Mouse (Mus musculus): ENCODE results near the gene Cdk2ap1. TPM values are rescaled to one million over a fixed set of nuclear protein-coding genes. Genes with fewer than 3 reads are reported as not detected.
"Not testable (repeated sequence)": the region's sequence is repeated elsewhere in the genome, so short reads cannot be mapped to it uniquely, and the experiment has no call there.

Gene Cdk2ap1
- total RNA-seq, 2 experiments from 2014 or later = 70.8 to 80.5 TPM

- ATAC-seq (replicated peaks; ENCODE audit: low FRiP score, poor library complexity, severe bottlenecking) = 0 out of 2 replicates have a peak, but pooled peaks have one; percentile 30
Observed at GRCm38 (mm10) chr5:124352141-124352920, 10.6 kb downstream of the Cdk2ap1 start.

GRCm38 (mm10) chr5:124351604-124352003 lies 11.3 kb downstream of the Cdk2ap1 start:
- no peak for ATAC-seq (replicated peaks; ENCODE audit: low FRiP score, poor library complexity, severe bottlenecking)

GRCm38 (mm10) chr5:124351111-124351560 lies 11.7 kb downstream of the Cdk2ap1 start:
- no peak for ATAC-seq (replicated peaks; ENCODE audit: low FRiP score, poor library complexity, severe bottlenecking)

GRCm38 (mm10) chr5:124350350-124350749 lies 12.5 kb downstream of the Cdk2ap1 start:
- no peak for ATAC-seq (replicated peaks; ENCODE audit: low FRiP score, poor library complexity, severe bottlenecking)

GRCm38 (mm10) chr5:124349196-124349595 lies 13.7 kb downstream of the Cdk2ap1 start:
- no peak for ATAC-seq (replicated peaks; ENCODE audit: low FRiP score, poor library complexity, severe bottlenecking)

- no peak for ATAC-seq (replicated peaks; ENCODE audit: low FRiP score, poor library complexity, severe bottlenecking)
Observed at GRCm38 (mm10) chr5:124342897-124343296, 20.0 kb downstream of the Cdk2ap1 start.

- ATAC-seq (replicated peaks; ENCODE audit: low FRiP score, poor library complexity, severe bottlenecking) = not testable (repeated sequence)
Observed at GRCm38 (mm10) chr5:124341753-124342339, 21.0 kb downstream of the Cdk2ap1 start.

- no peak for ATAC-seq (replicated peaks; ENCODE audit: low FRiP score, poor library complexity, severe bottlenecking)
Observed at GRCm38 (mm10) chr5:124338791-124339190, 24.1 kb downstream of the Cdk2ap1 start.

GRCm38 (mm10) chr5:124337909-124338308 lies 25.0 kb downstream of the Cdk2ap1 start:
- ATAC-seq (replicated peaks; ENCODE audit: low FRiP score, poor library complexity, severe bottlenecking) = no peak

- no peak for ATAC-seq (replicated peaks; ENCODE audit: low FRiP score, poor library complexity, severe bottlenecking)
Observed at GRCm38 (mm10) chr5:124337103-124337502, 25.8 kb downstream of the Cdk2ap1 start.

GRCm38 (mm10) chr5:124334392-124334791 lies 28.5 kb downstream of the Cdk2ap1 start:
- ATAC-seq (replicated peaks; ENCODE audit: low FRiP score, poor library complexity, severe bottlenecking) = no peak

- no peak for ATAC-seq (replicated peaks; ENCODE audit: low FRiP score, poor library complexity, severe bottlenecking)
Observed at GRCm38 (mm10) chr5:124330086-124330485, 32.8 kb downstream of the Cdk2ap1 start.

- peak; percentile 88 for ATAC-seq (replicated peaks; ENCODE audit: low FRiP score, poor library complexity, severe bottlenecking)
Observed at GRCm38 (mm10) chr5:124327510-124328364, 35.1 kb downstream of the Cdk2ap1 start, which contains the start of the genes Mphosph9 and 2810006K23Rik. TSS of gene Mphosph9 (minus strand) at chr5:124327972. TSS of gene 2810006K23Rik (plus strand) at chr5:124328089.

GRCm38 (mm10) chr5:124326829-124327228 lies 36.1 kb downstream of the Cdk2ap1 start:
- no peak for ATAC-seq (replicated peaks; ENCODE audit: low FRiP score, poor library complexity, severe bottlenecking)

GRCm38 (mm10) chr5:124317648-124318047 lies 45.2 kb downstream of the Cdk2ap1 start:
- ATAC-seq (replicated peaks; ENCODE audit: low FRiP score, poor library complexity, severe bottlenecking) = peak; percentile 82

GRCm38 (mm10) chr5:124315941-124316340 lies 46.9 kb downstream of the Cdk2ap1 start:
- ATAC-seq (replicated peaks; ENCODE audit: low FRiP score, poor library complexity, severe bottlenecking) = no peak

GRCm38 (mm10) chr5:124315498-124315897 lies 47.4 kb downstream of the Cdk2ap1 start:
- ATAC-seq (replicated peaks; ENCODE audit: low FRiP score, poor library complexity, severe bottlenecking) = no peak

GRCm38 (mm10) chr5:124310091-124310490 lies 52.8 kb downstream of the Cdk2ap1 start:
- ATAC-seq (replicated peaks; ENCODE audit: low FRiP score, poor library complexity, severe bottlenecking) = no peak

- no peak for ATAC-seq (replicated peaks; ENCODE audit: low FRiP score, poor library complexity, severe bottlenecking)
Observed at GRCm38 (mm10) chr5:124309155-124309554, 53.7 kb downstream of the Cdk2ap1 start.

GRCm38 (mm10) chr5:124302853-124303252 lies 60.0 kb downstream of the Cdk2ap1 start:
- ATAC-seq (replicated peaks; ENCODE audit: low FRiP score, poor library complexity, severe bottlenecking) = not testable (repeated sequence)
